Mouse (Mus musculus) cerebellum, adult 9-11 months (tissue): ENCODE results near the gene Ankle2.

Source experiments
- DNase-seq: peaks from one replicate; pipeline ENCODE4 v3.0.0; 2022

Gene Ankle2

DNA sequence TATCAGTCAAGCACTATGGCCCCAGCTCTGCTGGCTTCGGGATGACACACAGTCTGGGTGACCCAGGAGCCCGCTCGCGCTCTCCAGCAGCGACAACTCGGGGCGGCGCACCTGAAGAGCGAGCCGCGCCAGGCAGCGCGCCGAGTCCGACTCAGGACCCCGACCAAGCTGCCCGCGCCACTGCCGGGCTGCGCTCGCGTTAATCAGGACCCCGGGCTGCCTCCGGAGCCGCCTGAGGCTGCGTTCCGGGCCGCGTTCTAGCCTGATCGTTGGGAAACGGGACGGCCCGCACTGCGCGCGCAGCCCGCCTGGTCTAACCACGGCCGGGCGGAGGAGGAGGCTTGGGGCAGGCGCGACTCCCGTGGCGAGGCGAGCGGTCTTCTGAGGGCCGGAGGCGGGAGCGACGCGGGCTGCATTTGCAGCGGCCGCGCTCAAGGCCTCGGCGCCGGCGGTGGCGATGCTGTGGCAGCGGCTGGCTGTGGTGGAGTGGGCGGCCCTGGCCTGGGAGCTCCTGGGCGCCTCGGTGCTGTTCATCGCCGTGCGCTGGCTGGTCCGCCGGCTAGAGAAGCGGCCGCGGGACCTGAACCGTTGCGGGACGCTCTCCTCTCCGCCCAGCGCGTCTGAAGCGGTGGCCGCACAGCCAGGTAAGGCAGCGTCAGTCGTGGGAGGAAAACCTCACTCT is at the start of gene Ankle2:
Gene Ankle2, plus strand, starts transcription at position 225 of the 682 bp plus-strand sequence.
- DNase-seq = peak; percentile 91

DNA sequence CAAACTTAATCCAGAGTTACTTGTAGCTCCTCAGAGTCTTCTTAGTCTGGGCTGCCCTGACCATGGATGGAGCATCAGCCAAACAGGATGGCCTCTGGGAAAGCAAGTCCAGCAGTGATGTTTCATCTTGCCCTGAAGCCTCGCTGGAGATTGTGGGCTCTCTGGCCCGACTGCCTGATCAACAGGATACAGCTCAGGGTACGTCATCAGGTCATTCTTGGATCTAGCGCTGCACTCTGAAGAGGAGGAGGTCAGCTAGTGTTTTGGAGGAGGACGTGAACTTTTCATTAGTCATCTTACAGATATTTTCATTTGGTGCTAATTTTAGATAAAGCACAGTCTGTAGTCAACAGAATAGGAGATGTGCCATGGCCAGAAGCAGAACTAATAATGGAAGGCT is 49.1 kb upstream of the Ankle2 start:
- DNase-seq = no peak

DNA sequence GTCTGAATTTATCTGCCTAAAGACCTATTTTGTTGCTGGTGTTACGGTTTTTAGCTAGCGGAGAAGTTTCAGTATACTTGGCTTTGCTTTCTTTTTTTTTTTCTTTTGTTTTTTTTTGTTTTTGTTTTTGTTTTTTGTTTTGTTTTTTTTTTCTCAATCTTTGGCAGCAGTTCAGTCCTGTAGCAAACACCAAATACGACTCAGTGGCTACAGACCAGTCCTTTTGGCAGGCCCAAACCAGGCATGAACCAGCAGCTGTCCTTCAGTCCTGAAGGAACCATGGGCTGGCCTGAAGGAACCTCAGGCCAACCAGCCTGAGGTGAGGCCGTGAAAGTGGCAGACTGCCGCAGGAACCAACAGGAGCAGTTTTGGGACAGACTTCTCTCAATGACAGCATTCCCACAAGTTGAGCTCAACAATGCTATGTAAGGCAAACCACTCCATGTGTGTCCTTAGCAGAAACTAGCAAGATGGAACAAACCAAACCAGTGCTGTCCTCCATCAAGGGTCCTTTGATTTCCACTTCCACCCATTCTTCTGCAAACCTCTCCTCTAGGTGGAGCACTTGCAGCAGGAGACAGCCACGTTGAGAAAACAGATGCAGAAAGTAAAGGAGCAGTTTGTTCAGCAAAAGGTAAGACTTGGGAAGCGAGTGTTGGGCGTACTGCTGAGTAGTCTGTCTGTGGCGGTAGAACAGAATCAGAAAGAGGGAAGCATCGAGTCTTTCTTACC is 27.5 kb upstream of the Ankle2 start:
- DNase-seq = no peak

DNA sequence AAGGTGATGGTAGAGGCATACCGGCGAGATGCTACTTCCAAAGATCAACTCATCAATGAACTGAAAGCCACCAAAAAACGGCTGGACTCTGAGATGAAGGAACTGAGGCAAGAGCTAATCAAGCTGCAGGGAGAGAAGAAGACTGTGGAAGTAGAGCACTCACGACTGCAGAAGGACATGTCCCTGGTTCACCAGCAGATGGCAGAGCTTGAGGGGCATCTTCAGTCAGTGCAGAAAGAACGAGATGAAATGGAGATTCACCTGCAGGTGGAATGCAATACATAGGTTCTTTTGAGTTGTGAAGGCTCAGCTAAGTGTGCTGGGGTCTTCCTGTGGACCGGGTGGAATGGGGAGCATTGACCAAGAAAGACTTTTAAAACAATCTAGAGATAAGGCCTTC is 26.0 kb upstream of the Ankle2 start:
- no peak for DNase-seq

DNA sequence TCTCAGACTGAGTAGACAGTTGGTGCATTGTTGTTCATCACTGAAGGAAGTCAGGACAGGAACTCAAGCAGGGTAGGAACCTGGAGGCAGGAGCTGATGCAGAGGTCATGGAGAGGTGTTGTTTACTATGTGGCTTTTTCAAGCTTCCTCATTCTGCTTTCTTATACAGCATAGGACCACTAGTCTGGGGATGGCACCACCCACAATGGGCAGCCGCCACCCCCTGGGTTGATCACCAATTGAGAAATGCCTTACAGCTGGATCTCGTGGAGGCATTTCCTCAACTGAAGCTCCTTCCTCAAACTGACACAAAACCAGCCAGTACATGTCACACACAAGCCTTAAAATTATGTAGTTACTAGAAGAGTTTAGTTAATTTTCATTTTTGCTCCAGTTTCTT is 19.5 kb upstream of the Ankle2 start:
- DNase-seq = no peak

DNA sequence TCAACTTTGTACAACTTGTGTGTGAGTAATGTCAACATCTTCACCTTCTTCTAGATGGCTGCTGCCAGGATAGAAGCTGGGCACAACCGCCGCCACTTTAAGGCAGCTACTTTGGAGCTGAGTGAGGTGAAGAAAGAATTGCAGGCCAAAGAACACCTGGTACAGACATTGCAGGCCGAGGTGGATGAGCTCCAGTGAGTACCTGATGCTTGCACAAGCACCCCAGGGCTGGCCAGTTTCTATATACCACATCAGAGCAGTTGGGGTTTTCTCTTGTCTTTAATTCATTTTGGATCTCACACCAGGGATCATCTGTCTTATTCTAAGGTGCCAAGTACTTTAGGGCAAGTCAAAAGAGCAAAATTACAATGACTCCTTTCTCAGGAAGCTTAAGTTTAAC is 14.0 kb upstream of the Ankle2 start:
- DNase-seq = no peak

DNA sequence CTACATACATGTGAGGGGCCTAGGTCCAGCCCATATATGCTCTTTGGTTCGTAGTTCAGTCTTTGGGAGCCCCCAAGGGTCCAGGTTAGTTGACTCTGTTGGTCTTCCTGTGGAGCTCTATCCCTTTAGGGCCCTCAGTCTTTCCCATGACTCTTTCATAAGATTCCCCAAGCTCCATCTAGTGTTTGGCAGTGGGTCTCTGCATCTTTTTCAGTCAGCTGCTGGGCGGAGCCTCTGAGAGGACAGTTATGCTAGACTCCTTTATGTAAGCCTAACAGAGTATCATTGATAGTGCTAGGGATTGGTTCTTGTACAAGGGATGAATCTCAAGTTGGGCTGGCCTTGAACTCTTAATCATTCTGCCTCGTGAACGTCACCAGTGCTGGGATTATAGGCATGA is 10.5 kb upstream of the Ankle2 start:
- DNase-seq = no peak

DNA sequence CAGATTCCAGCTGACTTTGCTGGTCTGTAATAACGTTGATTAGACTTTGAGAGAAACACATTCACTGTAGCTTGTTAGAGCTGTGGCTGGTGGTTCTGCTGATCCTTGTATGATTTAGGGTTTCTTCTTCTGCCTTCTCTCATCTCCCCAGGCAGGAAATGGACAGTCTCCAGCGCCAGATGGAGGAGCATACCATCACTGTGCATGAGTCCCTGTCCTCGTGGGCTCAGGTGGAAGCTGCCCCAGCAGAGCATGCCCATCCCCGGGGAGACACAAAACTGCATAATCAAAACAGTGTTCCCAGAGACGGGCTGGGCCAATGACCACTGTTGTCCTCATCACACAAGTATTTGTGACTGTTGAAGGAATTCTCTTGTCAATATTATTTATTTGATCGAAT is 8.0 kb upstream of the Ankle2 start:
- DNase-seq = peak; percentile 89

DNA sequence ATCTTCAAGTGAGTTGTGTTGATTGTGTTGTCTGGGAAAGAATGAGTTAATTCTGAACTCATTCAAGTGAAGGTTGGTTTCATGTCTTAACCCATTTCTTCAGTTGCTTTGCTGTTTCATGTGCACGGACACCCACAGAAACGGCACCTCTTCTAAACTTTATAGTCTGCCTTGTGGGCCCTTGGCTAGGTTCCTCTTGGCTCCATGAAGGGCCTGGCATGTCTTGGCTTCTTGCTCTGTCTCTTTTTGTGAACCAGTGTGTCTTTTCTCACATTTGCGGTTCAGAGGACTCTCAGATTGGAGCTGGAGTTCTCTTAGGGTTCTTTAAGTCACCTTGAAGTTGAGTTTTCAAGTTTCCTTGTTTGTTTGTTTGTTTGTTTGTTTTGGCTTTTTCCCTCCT is 5.7 kb upstream of the Ankle2 start:
- no peak for DNase-seq

DNA sequence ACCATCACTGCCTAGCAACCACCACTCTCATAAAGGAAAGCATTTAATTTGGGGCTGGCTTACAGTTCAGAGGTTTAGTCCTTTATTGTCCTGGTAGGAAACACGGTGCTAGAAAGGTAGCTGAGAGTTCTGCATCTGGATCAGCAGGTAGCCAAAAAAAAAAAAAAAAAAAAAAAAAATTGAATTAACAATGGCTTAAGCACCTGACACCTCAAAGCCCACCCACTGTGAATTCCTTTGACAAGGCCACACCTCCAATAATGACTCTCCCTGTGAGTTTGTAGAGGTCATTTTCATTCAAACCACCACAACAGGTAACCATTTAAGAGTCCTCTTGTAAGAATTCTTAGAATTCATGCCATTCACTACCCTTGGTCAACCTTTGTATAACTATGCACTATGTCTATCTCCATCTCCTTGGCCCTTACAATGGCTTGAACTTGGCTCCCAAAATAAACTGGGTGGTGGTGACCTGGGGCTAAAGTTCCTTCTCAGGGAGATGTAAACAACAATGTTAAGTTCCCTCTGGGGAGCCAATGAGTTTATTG is 3.4 kb upstream of the Ankle2 start:
- DNase-seq = no peak

DNA sequence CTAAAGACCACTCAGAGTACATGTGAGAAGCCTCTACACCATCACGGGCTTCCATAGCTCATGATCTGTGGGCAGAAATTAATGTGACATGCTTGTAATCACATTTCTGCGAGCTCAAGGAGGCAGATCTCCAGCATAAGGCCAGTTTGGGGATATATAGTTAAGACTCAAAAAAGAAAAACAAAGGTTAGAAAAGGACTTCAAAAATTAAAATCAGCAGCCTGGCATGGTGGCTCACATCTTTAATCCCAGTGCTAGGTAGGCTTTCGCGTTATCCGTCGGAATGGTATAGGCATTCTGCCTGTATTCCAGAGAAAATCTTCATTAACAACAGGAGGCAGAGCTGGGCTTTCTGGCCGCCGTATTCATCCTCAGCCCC is 414 bp upstream of the Ankle2 start:
- DNase-seq = no peak

DNA sequence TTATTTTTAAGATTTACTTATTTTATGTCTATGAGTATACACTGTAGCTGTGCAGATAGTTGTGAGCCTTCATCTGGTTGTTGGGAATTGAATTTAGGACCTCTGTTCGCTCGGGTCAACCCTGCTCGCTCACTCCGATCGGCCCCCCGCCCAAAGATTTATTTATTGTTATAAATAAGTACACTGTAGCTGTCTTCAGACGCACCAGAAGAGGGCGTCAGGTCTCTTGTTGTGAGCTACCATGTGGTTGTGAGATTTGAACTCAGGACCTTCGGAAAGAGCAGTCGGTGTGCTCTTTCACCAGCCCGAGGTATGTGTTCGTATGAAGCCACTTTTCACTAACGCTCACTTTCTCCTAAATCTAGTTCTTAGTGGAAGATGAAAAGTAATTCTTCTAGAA is 834 bp downstream of the Ankle2 start:
- no peak for DNase-seq

DNA sequence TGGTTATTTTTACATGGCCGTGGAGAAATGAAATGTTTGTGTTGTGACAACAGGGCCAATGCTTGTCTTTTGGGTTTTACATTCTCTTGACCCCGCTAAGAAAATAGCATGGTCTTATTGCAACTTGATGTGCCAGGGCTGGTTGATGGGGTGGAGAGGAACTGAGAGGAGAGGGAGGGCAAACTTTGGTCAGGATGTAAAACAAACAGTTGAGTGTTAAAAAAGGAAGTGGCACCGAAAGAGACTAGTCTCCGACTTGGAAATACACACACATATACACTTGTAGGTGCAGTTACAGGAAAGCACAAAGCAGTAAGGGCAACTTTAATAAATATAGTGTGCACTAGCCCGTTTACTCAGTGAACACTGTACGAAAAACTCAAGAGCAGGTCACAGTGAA is 1.5 kb downstream of the Ankle2 start:
- DNase-seq = no peak

DNA sequence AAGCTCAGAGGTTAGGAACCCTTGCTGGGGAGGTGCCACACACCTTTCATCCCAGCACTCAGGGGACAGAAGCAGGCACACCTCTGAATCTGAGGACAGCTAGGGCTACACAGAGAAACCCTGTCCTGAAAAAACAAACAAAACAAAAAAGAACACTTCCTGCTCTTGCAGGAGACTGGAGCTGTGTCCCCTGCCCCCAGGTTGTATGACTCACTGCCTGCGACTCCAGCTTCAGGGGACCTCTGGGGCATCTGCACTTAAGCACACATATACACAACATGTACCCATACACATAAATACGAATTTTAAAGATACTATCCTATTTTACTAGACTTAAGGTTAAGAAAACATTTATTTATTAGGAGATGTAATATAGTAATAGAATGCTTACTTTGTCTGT is 13.3 kb downstream of the Ankle2 start:
- DNase-seq = no peak

DNA sequence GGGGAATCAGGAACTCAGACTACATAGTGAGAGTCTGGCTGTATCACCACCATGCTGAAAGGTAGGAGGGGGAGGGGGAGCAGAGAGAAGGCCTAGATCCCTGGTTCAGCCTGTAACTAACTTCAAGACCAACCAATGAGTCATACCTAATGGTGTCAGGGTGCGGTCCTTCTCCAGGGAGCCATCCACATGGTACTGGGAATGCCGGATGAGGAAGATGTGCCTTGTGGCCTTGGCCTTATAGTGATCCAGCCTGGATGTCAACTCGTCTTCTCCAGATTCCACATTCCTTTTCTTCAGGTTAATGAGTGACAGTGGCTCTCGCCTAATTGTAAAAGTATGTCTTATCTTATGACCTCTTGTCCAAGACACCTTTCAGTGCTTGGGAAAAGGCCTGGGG is 36.1 kb downstream of the Ankle2 start:
- no peak for DNase-seq

DNA sequence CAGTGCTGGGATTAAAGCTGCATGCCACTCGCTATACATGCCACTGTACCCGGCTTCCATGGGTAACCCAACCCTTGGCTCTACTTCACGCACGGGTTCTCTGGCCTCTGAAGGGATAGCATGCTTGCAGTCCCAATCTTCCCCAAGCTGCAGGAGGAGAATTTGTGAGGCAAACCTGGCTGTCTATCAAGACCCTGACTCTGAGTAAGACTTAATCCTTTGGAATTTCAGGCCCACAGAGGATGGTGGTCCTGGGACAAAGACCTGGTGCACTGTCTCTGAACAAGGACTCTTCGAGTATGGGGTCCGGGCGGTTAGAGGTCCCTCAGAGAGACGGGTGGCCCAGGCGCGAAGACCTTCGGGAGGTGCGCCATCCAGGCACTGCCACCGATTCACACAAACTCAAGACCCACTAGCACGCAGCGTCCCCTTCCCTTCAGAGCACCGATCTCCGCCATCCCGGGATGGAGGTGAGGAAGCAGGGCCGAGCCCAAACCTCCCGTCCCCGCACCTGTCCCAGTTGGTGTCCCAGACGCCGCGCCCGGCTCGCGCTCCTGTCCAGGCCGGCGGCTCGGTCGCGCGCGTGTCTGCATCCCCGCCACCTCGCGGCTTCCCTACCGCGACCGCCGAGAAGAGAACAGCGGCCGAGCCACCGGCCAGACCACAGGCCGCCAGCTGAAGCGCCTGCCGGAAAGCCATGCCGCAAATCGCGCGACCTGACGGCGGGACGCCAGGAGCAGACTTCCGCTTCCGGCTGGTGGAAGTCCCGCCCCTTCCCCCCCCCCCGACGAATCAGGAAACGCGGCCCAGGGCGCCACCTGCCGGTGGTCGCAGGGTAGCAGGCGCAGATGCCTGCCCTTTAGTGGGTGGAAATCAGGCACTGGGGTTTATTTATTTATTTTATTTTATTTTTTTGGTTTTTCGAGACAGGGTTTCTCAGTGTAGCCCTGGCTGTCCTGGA is 38.6 kb downstream of the Ankle2 start, which contains the start of gene Pgam5:
Gene Pgam5, minus strand, starts transcription at position 773 of the 961 bp plus-strand sequence.
- peak; percentile 86 for DNase-seq

DNA sequence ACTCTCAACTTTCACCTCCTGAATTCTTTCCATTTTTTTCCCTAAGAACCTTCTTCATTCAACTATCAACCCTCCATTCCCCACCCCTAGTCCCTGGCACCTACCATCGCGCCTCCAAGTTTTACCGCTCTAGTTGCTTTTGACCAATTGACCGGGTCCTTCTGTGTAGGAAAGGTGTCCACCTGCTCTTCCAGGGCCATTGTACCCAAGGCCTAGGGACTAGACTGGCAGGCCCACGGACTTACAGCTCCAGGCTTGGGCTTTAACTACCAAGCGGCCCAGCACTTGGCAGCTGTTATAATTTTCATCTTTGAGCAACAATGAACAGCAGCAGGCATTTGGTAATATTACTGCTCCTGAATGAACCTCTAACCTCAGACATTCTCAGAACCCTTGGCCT is 39.4 kb downstream of the Ankle2 start:
- DNase-seq = peak; percentile 37

DNA sequence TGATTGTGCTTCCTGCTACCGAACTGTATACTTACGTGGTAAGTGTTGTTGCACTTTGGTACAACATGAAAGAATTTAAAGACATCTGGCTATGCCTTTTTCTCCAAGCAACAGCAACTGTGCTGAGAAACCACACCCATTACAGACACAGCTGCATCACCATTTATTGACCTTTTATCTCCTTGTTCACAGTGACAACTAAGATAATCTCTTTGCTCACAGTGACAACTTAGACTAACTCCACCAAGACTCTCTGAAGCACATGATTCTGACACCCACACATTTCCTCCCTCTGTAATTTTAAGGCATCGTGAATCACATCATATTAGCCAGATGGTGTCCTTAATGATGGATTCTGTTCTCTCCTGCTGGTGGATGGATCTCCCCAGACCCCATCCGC is 43.3 kb downstream of the Ankle2 start:
- no peak for DNase-seq

DNA sequence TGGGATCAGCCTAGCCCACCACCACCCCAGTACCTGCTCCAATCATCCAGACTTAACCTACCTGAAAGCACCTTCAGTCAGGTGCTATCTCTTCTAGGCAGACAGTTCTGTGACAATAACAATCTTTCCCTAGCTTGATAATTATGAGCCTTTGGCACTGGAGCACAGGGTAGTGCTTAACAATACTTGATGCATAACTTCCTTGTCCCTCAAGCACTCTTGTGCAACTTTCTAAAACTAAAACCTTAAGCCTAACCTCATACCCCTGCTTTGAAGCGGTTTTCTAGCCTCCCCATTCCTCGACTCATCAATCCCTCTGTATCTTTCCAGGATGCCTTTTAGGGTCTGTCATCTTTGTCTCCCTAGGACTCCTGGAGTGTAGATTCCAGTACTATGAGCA is 44.0 kb downstream of the Ankle2 start:
- DNase-seq = no peak

DNA sequence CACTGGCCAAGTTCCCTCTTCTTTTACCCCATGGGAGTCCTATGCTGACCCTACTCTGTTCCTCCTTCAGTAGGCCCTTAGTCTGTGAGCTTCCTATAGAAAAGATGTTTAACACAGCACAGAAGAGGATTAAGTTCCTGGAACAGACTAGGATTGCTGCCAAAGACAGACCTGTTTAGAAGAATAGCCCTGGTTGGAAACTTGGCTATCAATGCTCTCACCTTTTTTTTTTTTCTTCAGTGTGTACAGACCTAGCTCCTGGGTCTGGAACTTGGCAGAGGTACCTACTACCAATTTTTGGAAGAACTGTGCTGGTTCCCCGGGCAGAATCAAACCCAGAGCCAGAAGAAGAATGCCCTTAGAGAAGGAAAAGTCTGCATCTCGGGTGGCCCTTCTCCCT is 45.6 kb downstream of the Ankle2 start:
- no peak for DNase-seq

DNA sequence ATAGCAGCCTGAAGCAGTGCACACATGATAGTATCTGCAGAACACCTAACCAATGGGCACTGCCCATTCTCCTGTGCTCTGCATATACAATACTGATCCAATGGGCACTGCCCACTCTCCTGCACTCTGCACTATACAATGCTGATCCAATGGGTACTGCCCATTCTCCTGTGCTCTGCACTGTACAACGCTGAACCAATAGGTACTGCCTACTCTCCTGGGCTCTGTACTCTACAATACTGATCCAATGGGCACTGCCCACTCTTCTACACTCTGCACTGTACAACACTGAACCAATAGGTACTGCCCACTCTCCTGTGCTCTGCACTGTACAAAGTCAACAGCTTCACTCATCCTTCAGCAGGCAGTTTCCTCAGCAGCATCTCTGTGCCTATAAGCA is 46.1 kb downstream of the Ankle2 start:
- no peak for DNase-seq

DNA sequence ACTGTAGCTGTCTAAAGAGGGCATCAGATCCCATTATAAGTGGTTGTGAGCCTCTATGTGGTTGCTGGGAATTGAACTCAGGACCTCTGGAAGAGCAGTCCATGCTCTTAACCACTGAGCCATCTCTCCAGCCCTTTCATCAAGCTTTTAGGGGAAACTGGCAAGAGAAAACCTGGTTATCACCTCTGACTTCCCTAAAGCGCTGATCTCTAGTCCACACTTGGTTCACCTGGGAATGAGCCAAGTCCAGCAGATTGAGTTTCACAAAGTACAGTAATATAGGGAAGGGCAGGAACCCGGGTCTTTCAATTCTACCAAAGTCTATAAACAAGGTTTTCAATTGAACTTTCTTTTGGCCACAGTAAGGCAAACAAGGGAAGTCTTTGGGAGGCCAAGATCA is 51.2 kb downstream of the Ankle2 start:
- no peak for DNase-seq

DNA sequence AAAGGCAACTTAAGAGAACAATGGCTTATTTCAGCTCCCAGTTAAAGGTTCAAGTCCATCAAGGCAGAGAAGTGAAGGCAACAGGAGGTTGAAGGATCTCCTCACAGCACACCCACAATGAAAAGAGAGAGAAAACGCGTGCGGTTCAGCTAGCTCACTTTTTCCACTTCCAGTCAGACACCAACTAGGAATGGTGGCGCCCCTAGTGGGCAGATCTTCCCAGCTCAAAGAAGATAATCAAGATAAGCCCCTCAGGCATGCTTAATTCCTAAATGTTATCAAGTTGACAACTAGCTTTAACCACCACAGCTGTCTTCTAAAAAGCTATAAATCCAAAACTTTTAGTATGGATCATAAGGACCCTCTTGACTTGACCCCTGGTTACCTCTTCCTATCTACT is 53.7 kb downstream of the Ankle2 start:
- DNase-seq = no peak
